Mouse (Mus musculus): ENCODE data around the gene Ttll12. TPM values are rescaled to one million over a fixed set of nuclear protein-coding genes. Genes with fewer than 3 reads are reported as not detected.

The Ttll12 gene
- polyA plus RNA-seq, 2 experiments: 29.9 to 36.2 TPM

DNA sequence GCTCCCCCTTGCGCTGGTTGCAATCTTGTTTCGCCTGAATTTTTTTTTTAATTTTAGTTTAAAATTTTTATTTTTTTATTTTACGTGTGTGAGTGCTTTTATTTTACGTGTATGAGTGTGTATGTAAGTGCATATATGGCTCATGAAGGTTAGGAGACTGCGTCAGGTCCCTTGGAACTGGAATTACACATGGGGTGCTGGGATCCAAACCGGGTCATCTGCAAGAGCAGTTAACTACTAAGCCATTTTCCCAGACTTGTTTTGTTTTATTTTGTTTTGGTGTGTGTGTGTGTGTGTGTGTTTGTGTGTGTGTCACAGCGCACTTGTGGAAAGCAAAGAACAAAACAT, 381 bp upstream of the Ttll12 start:
- Histone ChIP-seq H3K36me3 (replicated peaks; ENCODE audit: control insufficient read depth, insufficient read depth, low read depth) (peaks cover 8% of the 10 kb centered on the region), H3K4me1 (replicated peaks; ENCODE audit: control insufficient read depth in 2 of 2, insufficient read depth in 2 of 2, low read length in 1 of 2) (peaks cover 32 to 38% of the 10 kb centered on the region in 2 experiments), H3K4me2 (ENCODE audit: low read depth) (peak overlapping the region; percentile 99), H3K27me3 (ENCODE audit: control insufficient read depth, insufficient read depth, low read length) (no peaks in the 10 kb centered on the region), H3K27ac (peak overlapping the region; percentile 57), H3K4me3 (ENCODE audit: insufficient read depth in 1 of 2, low read depth in 2 of 2, low read length in 2 of 2) (peak overlapping the region; percentile 50 to 81), H3K9ac (replicated peaks) (peak overlapping the region; percentile 57), H3K9me3 (ENCODE audit: control insufficient read depth, low read length) (no peaks in the 10 kb centered on the region)
- ATAC-seq (ENCODE audit: insufficient read depth) (no peak), DNase-seq (ENCODE audit: low read depth in 3 of 3, low spot score in 3 of 3) (no peak)
- TF ChIP-seq CTCF (IDR thresholded peaks at IDR 0.05; ENCODE audit: low read depth) (no peak), EP300 (IDR thresholded peaks at IDR 0.05; ENCODE audit: low read depth) (no peak)
- 22% methylated on average over 7 of the region's 7 CpGs for WGBS (ENCODE audit: insufficient replicate concordance)

GRCm38 (mm10) chr15:83593702-83594512, 1.1 kb downstream of the Ttll12 start:
- Histone ChIP-seq H3K9me3 (ENCODE audit: control insufficient read depth, low read length) (no peaks in the 10 kb centered on the region), H3K4me2 (ENCODE audit: low read depth) (peak overlapping the region; percentile 99), H3K4me1 (replicated peaks; ENCODE audit: control insufficient read depth in 2 of 2, insufficient read depth in 2 of 2, low read length in 1 of 2) (peaks cover 34 to 39% of the 10 kb centered on the region in 2 experiments), H3K4me3 (ENCODE audit: insufficient read depth in 1 of 2, low read depth in 2 of 2, low read length in 2 of 2) (peak overlapping the region; percentile 81 to 84), H3K27ac (peak overlapping the region; percentile 100), H3K27me3 (ENCODE audit: control insufficient read depth, insufficient read depth, low read length) (no peaks in the 10 kb centered on the region), H3K9ac (replicated peaks) (peak overlapping the region; percentile 97), H3K36me3 (replicated peaks; ENCODE audit: control insufficient read depth, insufficient read depth, low read depth) (peaks cover 21% of the 10 kb centered on the region)
- 4% methylated on average over 19 of the region's 19 CpGs for WGBS (ENCODE audit: insufficient replicate concordance)
- DNase-seq (ENCODE audit: low read depth in 3 of 3, low spot score in 3 of 3): peak; percentile 57 to 63 (median 62)
- peak; percentile 65 for ATAC-seq (ENCODE audit: insufficient read depth)
- TF ChIP-seq EP300 (IDR thresholded peaks at IDR 0.05; ENCODE audit: low read depth) (0 out of 2 replicates have a peak, but pooled peaks have one; percentile 14), CTCF (IDR thresholded peaks at IDR 0.05; ENCODE audit: low read depth) (no peak)

- H3K27ac ChIP-seq: peak overlapping the region; percentile 100
- DNase-seq (ENCODE audit: low read depth in 3 of 3, low spot score in 3 of 3): peak in 1 of 3 experiments; percentile 30
- peaks cover 28% of the 10 kb centered on the region for H3K36me3 ChIP-seq (replicated peaks; ENCODE audit: control insufficient read depth, insufficient read depth, low read depth)
- peak overlapping the region; percentile 99 for H3K4me2 ChIP-seq (ENCODE audit: low read depth)
- H3K4me1 ChIP-seq (replicated peaks; ENCODE audit: control insufficient read depth in 2 of 2, insufficient read depth in 2 of 2, low read length in 1 of 2): peaks cover 34 to 39% of the 10 kb centered on the region in 2 experiments
- H3K9ac ChIP-seq (replicated peaks): peak overlapping the region; percentile 97
- ATAC-seq (ENCODE audit: insufficient read depth): peak; percentile 43
- TF ChIP-seq EP300 (IDR thresholded peaks at IDR 0.05; ENCODE audit: low read depth) (no peak), CTCF (IDR thresholded peaks at IDR 0.05; ENCODE audit: low read depth) (0 out of 2 replicates have a peak, but pooled peaks have one; percentile 1)
- H3K4me3 ChIP-seq (ENCODE audit: insufficient read depth in 1 of 2, low read depth in 2 of 2, low read length in 2 of 2): peak overlapping the region; percentile 81 to 84
- no peaks in the 10 kb centered on the region for H3K9me3 ChIP-seq (ENCODE audit: control insufficient read depth, low read length)
- no peaks in the 10 kb centered on the region for H3K27me3 ChIP-seq (ENCODE audit: control insufficient read depth, insufficient read depth, low read length)
These were observed 1.8 kb downstream of the Ttll12 start for GRCm38 (mm10) chr15:83593189-83593585.

DNA sequence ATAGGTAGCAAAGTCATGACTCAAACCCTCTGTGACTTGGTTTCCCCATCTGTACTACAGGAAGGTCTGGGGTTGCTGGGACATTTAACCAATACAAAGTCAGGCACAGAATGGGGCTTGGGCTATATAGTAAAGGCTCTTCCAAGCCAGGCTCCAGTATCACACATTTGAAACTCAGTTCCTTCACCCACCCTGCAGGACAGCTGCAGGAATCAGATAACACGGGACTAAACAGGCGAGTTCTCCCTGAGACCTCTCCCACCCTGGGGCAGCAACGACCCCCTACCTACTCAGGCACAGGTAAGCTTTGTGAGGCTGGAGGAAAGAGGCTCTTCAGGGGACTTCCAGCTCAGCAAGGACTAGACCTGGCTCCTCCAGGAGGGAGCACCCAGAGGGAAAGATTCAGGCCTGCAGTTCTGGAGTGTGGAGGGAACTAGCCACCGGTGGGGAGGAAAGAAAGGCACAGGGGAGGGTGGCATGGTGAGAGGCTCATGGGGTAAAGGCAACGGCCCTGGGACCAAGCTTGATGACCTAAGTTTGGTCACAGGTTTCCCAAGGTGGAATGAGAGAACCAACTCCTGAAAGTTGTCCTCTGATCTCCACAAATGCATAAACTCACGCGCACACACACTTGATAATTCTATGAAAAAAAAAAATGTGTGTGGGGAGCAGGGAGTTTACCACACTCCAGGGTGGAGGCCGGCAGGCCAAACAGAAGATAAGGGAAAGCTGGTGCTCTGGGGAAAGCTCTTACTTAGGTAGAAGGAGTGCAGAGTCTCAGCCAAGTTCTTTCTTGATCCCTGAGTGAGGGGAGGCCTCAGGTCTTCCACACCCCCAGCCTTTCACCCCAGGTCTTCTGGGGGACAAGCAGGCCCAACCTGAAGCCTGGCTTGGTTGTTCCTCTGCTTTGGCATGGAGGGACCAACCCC, 2.4 kb downstream of the Ttll12 start:
- H3K4me1 ChIP-seq (replicated peaks; ENCODE audit: control insufficient read depth in 2 of 2, insufficient read depth in 2 of 2, low read length in 1 of 2): peaks cover 34 to 39% of the 10 kb centered on the region in 2 experiments
- H3K27me3 ChIP-seq (ENCODE audit: control insufficient read depth, insufficient read depth, low read length): no peaks in the 10 kb centered on the region
- DNase-seq (ENCODE audit: low read depth in 3 of 3, low spot score in 3 of 3): peak; percentile 71 to 73 (median 73)
- peaks cover 34% of the 10 kb centered on the region for H3K36me3 ChIP-seq (replicated peaks; ENCODE audit: control insufficient read depth, insufficient read depth, low read depth)
- H3K9ac ChIP-seq (replicated peaks): peak overlapping the region; percentile 97
- peak overlapping the region; percentile 100 for H3K27ac ChIP-seq
- H3K4me2 ChIP-seq (ENCODE audit: low read depth): peak overlapping the region; percentile 99
- TF ChIP-seq CTCF (IDR thresholded peaks at IDR 0.05; ENCODE audit: low read depth): 0 out of 2 replicates have a peak, but pooled peaks have one; percentile 1
- TF ChIP-seq EP300 (IDR thresholded peaks at IDR 0.05; ENCODE audit: low read depth): peak; percentile 68
- peak; percentile 77 for ATAC-seq (ENCODE audit: insufficient read depth)
- H3K4me3 ChIP-seq (ENCODE audit: insufficient read depth in 1 of 2, low read depth in 2 of 2, low read length in 2 of 2): peak overlapping the region; percentile 81 to 84
- no peaks in the 10 kb centered on the region for H3K9me3 ChIP-seq (ENCODE audit: control insufficient read depth, low read length)
- WGBS (ENCODE audit: insufficient replicate concordance): 11% methylated on average over 8 of the region's 8 CpGs

Measured in liver, embryonic 14.5 days (tissue).